Mouse (Mus musculus): ENCODE data around the gene Pnmt. TPM values are rescaled to one million over a fixed set of nuclear protein-coding genes. Genes with fewer than 3 reads are reported as not detected.

The Pnmt gene
- total and polyA plus RNA-seq, 3 experiments: not detected

- no peak overlapping the region for H3K27ac ChIP-seq (ENCODE audit: insufficient read depth, low read depth)
Observed at GRCm38 (mm10) chr11:98414162-98414561, 27.9 kb downstream of the Pnmt start.

GRCm38 (mm10) chr11:98417074-98417473 is 30.8 kb downstream of the Pnmt start:
- H3K27me3 ChIP-seq (replicated peaks): peaks cover 96% of the 10 kb centered on the region
- H3K79me2 ChIP-seq (replicated peaks; ENCODE audit: control insufficient read depth, extremely low read depth, insufficient read depth, poor library complexity, severe bottlenecking): no peaks in the 10 kb centered on the region
- H3K9me3 ChIP-seq (replicated peaks; ENCODE audit: low read length): no peaks in the 10 kb centered on the region
- H3K4me2 ChIP-seq (ENCODE audit: insufficient read depth, low read depth, poor library complexity, severe bottlenecking): no peak overlapping the region
- H3K4me1 ChIP-seq (ENCODE audit: control insufficient read depth in 1 of 2, insufficient read depth in 2 of 2): no peaks in the 10 kb centered on the region; a peak in 3 of 4 replicates
- in situ Hi-C loops (cut with MboI; ENCODE audit: low pct_ligation_motif_present, low pct_unique_long_range_greater_than_20kb, low sequenced_read_pairs) (no loop called here), dilution Hi-C loops (cut with MboI; ENCODE audit: extremely low pct_ligation_motif_present, extremely low pct_unique_long_range_greater_than_20kb, low sequenced_read_pairs) (no loop called here)
- no peak overlapping the region for H3K27ac ChIP-seq (ENCODE audit: insufficient read depth, low read depth)
- H3K4me3 ChIP-seq (replicated peaks in 1 of 3; ENCODE audit: low read depth in 2 of 3, low read length in 2 of 3, poor library complexity in 1 of 3): no peak overlapping the region
- TF ChIP-seq MXI1 (IDR thresholded peaks at IDR 0.05; ENCODE audit: low read depth, low read length) (no peak), RCOR1 (conservative IDR thresholded peaks at IDR 0.05; ENCODE audit: low read depth, low read length) (no peak), USF1 (IDR thresholded peaks at IDR 0.05; ENCODE audit: low read depth, low read length) (no peak), ZKSCAN1 (IDR thresholded peaks at IDR 0.05; ENCODE audit: borderline replicate concordance, low read depth, low read length) (no peak), MEF2A (IDR thresholded peaks at IDR 0.05; ENCODE audit: borderline replicate concordance, low read depth, low read length) (no peak), USF2 (conservative IDR thresholded peaks at IDR 0.05; ENCODE audit: low read depth, low read length) (no peak), NELFE (IDR thresholded peaks at IDR 0.05; ENCODE audit: low read depth, low read length) (no peak), SMC3 (IDR thresholded peaks at IDR 0.05; ENCODE audit: low read depth, low read length) (no peak), RAD21 (IDR thresholded peaks at IDR 0.05; ENCODE audit: low read depth, low read length) (no peak), CHD1 (IDR thresholded peaks at IDR 0.05; ENCODE audit: low read depth, low read length) (no peak), NRF1 (IDR thresholded peaks at IDR 0.05; ENCODE audit: low read depth, low read length) (no peak), MAZ (IDR thresholded peaks at IDR 0.05; ENCODE audit: low read depth, low read length) (no peak), UBTF (IDR thresholded peaks at IDR 0.05; ENCODE audit: low read depth, low read length) (no peak), PAX5 (IDR thresholded peaks at IDR 0.05; ENCODE audit: low read length) (no peak)
- H3K9ac ChIP-seq (ENCODE audit: insufficient read depth, low read depth): no peak overlapping the region
- H3K36me3 ChIP-seq (replicated peaks in 1 of 2; ENCODE audit: control insufficient read depth in 1 of 2, insufficient read depth in 1 of 2, low read length in 1 of 2): no peaks in the 10 kb centered on the region
- no peak for DNase-seq (ENCODE audit: extremely low read depth)

More at GRCm38 (mm10) chr11:98414162-98414561, 27.9 kb downstream of the Pnmt start:
- no peak for DNase-seq (ENCODE audit: extremely low read depth)
- Histone ChIP-seq H3K4me2 (ENCODE audit: insufficient read depth, low read depth, poor library complexity, severe bottlenecking) (no peak overlapping the region), H3K27me3 (replicated peaks) (peaks cover 94% of the 10 kb centered on the region), H3K9me3 (replicated peaks; ENCODE audit: low read length) (no peaks in the 10 kb centered on the region), H3K4me1 (ENCODE audit: control insufficient read depth in 1 of 2, insufficient read depth in 2 of 2) (no peaks in the 10 kb centered on the region; a peak in 2 of 4 replicates), H3K79me2 (replicated peaks; ENCODE audit: control insufficient read depth, extremely low read depth, insufficient read depth, poor library complexity, severe bottlenecking) (no peaks in the 10 kb centered on the region), H3K9ac (ENCODE audit: insufficient read depth, low read depth) (no peak overlapping the region), H3K36me3 (replicated peaks in 1 of 2; ENCODE audit: control insufficient read depth in 1 of 2, insufficient read depth in 1 of 2, low read length in 1 of 2) (no peaks in the 10 kb centered on the region), H3K4me3 (replicated peaks in 1 of 3; ENCODE audit: low read depth in 2 of 3, low read length in 2 of 3, poor library complexity in 1 of 3) (no peak overlapping the region)
- TF ChIP-seq CHD1 (IDR thresholded peaks at IDR 0.05; ENCODE audit: low read depth, low read length) (no peak), BHLHE40 (IDR thresholded peaks at IDR 0.05; ENCODE audit: low read depth, low read length) (no peak), MYC (IDR thresholded peaks at IDR 0.05; ENCODE audit: low read depth, low read length) (no peak), JUN (IDR thresholded peaks at IDR 0.05; ENCODE audit: insufficient read depth, low read depth, low read length) (no peak), EP300 (IDR thresholded peaks at IDR 0.05; ENCODE audit: low read length) (no peak), MEF2A (IDR thresholded peaks at IDR 0.05; ENCODE audit: borderline replicate concordance, low read depth, low read length) (no peak), CHD2 (IDR thresholded peaks at IDR 0.05; ENCODE audit: low read length) (no peak), RCOR1 (conservative IDR thresholded peaks at IDR 0.05; ENCODE audit: low read depth, low read length) (no peak), ZNF384 (IDR thresholded peaks at IDR 0.05; ENCODE audit: low read depth, low read length) (no peak), USF2 (conservative IDR thresholded peaks at IDR 0.05; ENCODE audit: low read depth, low read length) (no peak), SIN3A (IDR thresholded peaks at IDR 0.05; ENCODE audit: low read length) (no peak)
- dilution Hi-C loops (cut with MboI; ENCODE audit: extremely low pct_ligation_motif_present, extremely low pct_unique_long_range_greater_than_20kb, low sequenced_read_pairs): no loop called here
- in situ Hi-C loops (cut with MboI; ENCODE audit: low pct_ligation_motif_present, low pct_unique_long_range_greater_than_20kb, low sequenced_read_pairs): no loop called here

Data from CH12.LX (cell line).